Mouse (Mus musculus) liver, embryonic 13.5 days (tissue): ENCODE results near the gene Bicdl1. TPM values are rescaled to one million over a fixed set of nuclear protein-coding genes. Genes with fewer than 3 reads are reported as not detected.

Experiments used
- ATAC-seq: fragments of 200-750 bp; cut with Nextera tagmentation; 2 replicates; pipeline ENCODE4 v1.8.0; 2017; ENCODE audit warnings: low read depth, mild to moderate bottlenecking, moderate number of reproducible peaks, moderate library complexity
- DNase-seq: peaks from one replicate; pipeline ENCODE4 v3.0.0; 2022
- H3K27ac ChIP-seq: fragments of 300-500 bp; sonication (generic); 2 replicates; pipeline ENCODE4 v1.5.1; 2015; ENCODE audit warnings: moderate library complexity, mild to moderate bottlenecking, inconsistent platforms
- H3K27me3 ChIP-seq: fragments of 300-500 bp; sonication (generic); 2 replicates; pipeline ENCODE4 v1.6.1; 2015; ENCODE audit warnings: mild to moderate bottlenecking, inconsistent platforms
- H3K36me3 ChIP-seq: fragments of 300-500 bp; sonication (generic); 2 replicates; pipeline ENCODE4 v1.6.1; 2015; ENCODE audit warnings: mild to moderate bottlenecking, inconsistent platforms
- H3K4me1 ChIP-seq: fragments of 300-500 bp; sonication (generic); replicated peaks from 2 replicates; pipeline ENCODE4 v1.6.1; 2015; ENCODE audit warnings: inconsistent platforms
- H3K4me2 ChIP-seq: fragments of 300-500 bp; sonication (generic); 2 replicates; pipeline ENCODE4 v1.6.1; 2015; ENCODE audit warnings: inconsistent platforms, mild to moderate bottlenecking, moderate library complexity
- H3K4me3 ChIP-seq: fragments of 300-500 bp; sonication (generic); replicated peaks from 2 replicates; pipeline ENCODE4 v1.5.1; 2015; ENCODE audit warnings: mild to moderate bottlenecking, inconsistent platforms
- H3K9ac ChIP-seq: fragments of 300-500 bp; sonication (generic); 2 replicates; pipeline ENCODE4 v1.6.1; 2015; ENCODE audit warnings: mild to moderate bottlenecking, inconsistent platforms
- H3K9me3 ChIP-seq: fragments of 300-500 bp; sonication (generic); replicated peaks from 2 replicates; pipeline ENCODE4 v1.6.1; 2016; ENCODE audit warnings: inconsistent platforms
- WGBS: fragments of 180-500 bp; shearing (Covaris S2); methylation state at CpG from one replicate; pipeline ENCODE4 v1.1.7; 2015; ENCODE audit not compliant: insufficient replicate concordance; 5-methylcytosine and 5-hydroxymethylcytosine counted together
- polyA plus RNA-seq: library from polyadenylated mRNA; unstranded; fragments of >200 nt; fragmentation: Nextera tagmentation; extraction: Ambion mirVana; gene quantifications from 2 replicates; pipeline ENCODE4 v1.2.1, GENCODE M21; 2015

Gene Bicdl1
- polyA plus RNA-seq, 1 experiment from 2014 or later = 2.0 TPM

DNA sequence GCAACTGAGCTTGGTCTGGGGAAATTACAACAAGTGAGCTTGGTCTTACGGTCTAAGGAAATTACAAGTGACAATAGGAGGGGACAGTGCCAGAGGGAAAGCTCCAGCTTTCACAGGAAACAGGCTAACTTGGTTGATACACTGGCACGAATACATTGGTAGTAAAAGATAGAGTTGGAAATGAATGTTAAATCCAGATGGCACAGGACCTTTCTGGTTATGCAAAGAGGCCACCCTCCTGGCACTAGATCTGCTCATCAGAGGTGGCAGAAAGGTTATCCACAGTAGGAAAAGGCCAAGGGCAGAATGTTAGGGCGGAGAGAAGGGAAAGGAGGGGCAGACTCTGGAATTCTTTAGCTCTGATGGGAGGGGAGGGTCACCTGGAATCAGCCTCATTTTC is 22.5 kb downstream of the Bicdl1 start:
- no peak overlapping the region for H3K4me3 ChIP-seq
- H3K9me3 ChIP-seq = no peaks in the 10 kb centered on the region
- no peak overlapping the region for H3K27ac ChIP-seq
- H3K9ac ChIP-seq = no peak overlapping the region
- no peaks in the 10 kb centered on the region for H3K36me3 ChIP-seq
- WGBS = 35% methylated on average over 3 of the region's 3 CpGs
- H3K4me2 ChIP-seq = no peak overlapping the region
- DNase-seq (no peak), ATAC-seq (no peak)
- no peaks in the 10 kb centered on the region for H3K4me1 ChIP-seq
- H3K27me3 ChIP-seq = no peaks in the 10 kb centered on the region

DNA sequence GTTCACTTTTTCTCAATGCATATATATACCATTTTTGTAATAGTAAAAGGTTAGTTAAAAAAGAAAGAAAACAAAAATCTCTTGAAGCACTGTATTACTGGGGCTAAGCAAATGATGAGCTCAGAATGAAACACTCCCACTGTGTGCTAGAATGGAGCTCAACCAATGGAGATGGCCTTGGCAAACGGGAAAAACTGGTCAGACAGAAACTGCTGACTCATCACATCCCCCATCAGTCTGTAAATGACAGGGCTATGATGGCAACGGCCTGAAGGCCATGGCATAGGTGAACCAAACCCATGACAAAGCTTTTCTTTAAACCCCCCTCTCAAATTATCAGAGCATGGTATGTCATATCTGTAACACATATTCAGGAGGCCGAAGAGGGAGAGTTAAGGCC is 29.4 kb downstream of the Bicdl1 start:
- Histone ChIP-seq H3K4me2 (no peak overlapping the region), H3K27ac (no peak overlapping the region), H3K9me3 (no peaks in the 10 kb centered on the region), H3K27me3 (no peaks in the 10 kb centered on the region), H3K9ac (no peak overlapping the region), H3K4me1 (no peaks in the 10 kb centered on the region), H3K36me3 (no peaks in the 10 kb centered on the region), H3K4me3 (no peak overlapping the region)
- no peak for DNase-seq
- ATAC-seq = no peak
- 27% methylated on average over 3 of the region's 3 CpGs for WGBS

DNA sequence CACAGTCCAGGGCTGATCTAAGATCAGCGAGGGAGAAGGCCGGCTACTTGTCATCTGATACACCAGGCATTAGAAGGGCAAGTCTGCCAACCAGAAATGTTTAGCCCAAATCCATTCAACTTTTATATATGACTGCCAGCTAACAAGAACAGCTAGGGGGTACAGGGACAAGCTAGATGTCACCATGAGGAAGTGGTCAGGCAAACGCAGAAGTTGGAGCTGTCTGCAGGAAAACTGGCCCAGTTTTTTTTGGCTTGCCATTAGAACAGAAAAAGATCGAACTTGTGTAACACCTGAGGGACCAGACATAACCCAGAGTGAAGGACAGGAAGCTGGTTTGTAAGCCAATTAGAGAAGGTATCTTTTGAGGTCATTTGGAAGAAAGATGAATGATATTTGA is 30.2 kb downstream of the Bicdl1 start:
- H3K4me2 ChIP-seq = no peak overlapping the region
- H3K4me3 ChIP-seq = no peak overlapping the region
- no peaks in the 10 kb centered on the region for H3K4me1 ChIP-seq
- no peak overlapping the region for H3K9ac ChIP-seq
- H3K9me3 ChIP-seq = no peaks in the 10 kb centered on the region
- no peaks in the 10 kb centered on the region for H3K27me3 ChIP-seq
- ATAC-seq (no peak), DNase-seq (no peak)
- WGBS = 37% methylated on average over 4 of the region's 4 CpGs
- H3K36me3 ChIP-seq = no peaks in the 10 kb centered on the region
- H3K27ac ChIP-seq = no peak overlapping the region

DNA sequence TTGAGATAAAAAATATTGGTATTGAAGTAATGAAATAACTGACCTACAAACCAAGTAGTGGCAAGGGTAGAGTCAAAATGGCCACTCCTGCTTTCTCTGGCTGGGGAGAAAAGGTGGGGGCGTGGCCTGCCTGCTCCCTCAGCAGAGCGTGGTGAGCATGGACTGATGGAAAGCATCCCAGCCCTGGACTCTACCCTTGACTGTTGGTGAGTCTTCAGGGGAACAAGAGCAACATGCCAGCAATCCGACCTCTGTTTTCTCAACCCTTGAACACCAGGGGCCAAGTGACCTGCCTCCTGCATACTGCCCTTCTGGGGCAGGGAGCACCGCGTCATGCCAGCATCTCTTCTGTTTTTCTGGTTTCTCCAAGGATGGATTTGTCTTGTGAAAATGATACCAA is 34.6 kb downstream of the Bicdl1 start:
- no peak for DNase-seq
- no peaks in the 10 kb centered on the region for H3K27me3 ChIP-seq
- H3K4me1 ChIP-seq = no peaks in the 10 kb centered on the region
- no peak overlapping the region for H3K27ac ChIP-seq
- ATAC-seq = no peak
- no peaks in the 10 kb centered on the region for H3K9me3 ChIP-seq
- WGBS = 70% methylated on average over 5 of the region's 5 CpGs
- H3K4me2 ChIP-seq = no peak overlapping the region
- H3K36me3 ChIP-seq = no peaks in the 10 kb centered on the region
- H3K4me3 ChIP-seq = no peak overlapping the region
- H3K9ac ChIP-seq = no peak overlapping the region

DNA sequence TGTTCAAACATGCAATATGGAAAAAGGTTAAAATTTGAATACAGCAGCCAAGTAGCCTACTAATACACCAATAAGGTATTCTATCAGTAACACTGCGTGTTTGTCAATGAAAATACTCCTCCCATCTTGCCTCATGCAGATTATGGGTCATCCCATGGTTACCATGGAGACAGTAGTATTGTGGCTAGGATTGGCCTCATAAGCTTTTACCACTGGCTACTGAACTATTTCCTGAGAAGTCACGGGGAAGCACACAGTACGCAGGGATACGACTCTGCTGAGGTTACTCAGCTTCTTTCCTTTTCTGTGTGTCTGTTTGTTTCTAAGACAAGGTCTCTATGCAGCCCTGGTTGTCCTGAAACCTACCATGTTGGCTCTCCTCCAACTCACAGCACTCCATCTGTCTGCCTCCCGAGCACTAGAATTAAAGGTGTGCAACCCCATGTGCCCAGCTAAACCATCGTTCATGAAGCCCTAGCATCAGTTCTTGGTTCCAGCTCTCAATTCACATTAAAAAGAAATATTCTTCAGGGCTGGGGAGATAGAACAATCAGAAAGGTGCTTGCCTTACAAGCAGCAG is 36.1 kb downstream of the Bicdl1 start:
- Histone ChIP-seq H3K27me3 (no peaks in the 10 kb centered on the region), H3K4me2 (no peak overlapping the region), H3K36me3 (no peaks in the 10 kb centered on the region), H3K4me3 (no peak overlapping the region), H3K9me3 (no peaks in the 10 kb centered on the region), H3K27ac (no peak overlapping the region), H3K4me1 (no peaks in the 10 kb centered on the region), H3K9ac (no peak overlapping the region)
- WGBS = 54% methylated on average over 6 of the region's 6 CpGs
- no peak for ATAC-seq
- no peak for DNase-seq

DNA sequence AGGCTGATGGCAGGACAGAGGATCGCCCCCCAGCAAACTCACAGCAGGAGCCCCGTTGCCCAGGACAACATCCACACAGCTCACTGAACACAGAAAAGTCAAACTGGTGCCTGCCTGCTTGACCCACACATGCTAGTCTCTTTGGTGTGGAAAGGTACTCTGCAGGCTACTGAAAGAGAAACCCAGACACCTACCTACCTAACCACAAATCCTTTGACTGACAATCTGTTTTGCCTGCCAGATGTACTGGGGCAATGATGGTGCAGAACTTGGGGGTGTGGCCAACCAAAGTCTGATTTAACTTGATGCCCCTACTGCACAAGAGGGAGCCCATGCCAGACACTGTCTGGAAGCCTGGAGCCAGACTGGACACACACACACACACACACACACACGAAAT is 38.1 kb downstream of the Bicdl1 start:
- no peak overlapping the region for H3K9ac ChIP-seq
- WGBS = 58% methylated on average over 3 of the region's 3 CpGs
- H3K4me2 ChIP-seq = no peak overlapping the region

DNA sequence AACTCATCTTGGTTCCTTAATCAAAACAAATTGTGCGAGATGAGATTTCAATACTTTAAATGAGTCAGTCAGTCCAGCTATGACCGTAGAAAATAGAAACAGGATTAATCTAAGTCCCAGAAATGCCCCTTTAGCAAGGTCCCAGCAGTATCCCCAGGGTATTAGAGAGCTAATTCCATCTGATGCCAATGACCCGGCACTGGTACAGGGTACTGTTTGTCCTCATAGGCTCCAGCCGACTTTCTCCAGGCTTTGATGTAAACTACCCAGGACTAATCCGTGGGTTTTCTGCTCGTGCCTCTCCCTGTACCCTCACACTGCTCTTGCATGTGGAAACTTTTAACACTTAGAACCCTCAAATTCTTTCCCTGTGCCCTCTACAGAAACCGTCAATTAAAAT is 44.7 kb downstream of the Bicdl1 start:
- H3K27ac ChIP-seq = no peak overlapping the region
- DNase-seq (no peak), ATAC-seq (no peak)
- no peaks in the 10 kb centered on the region for H3K36me3 ChIP-seq
- no peak overlapping the region for H3K9ac ChIP-seq
- no peaks in the 10 kb centered on the region for H3K27me3 ChIP-seq
- no peak overlapping the region for H3K4me2 ChIP-seq
- H3K9me3 ChIP-seq = no peaks in the 10 kb centered on the region
- WGBS = 55% methylated on average over 7 of the region's 7 CpGs
- no peaks in the 10 kb centered on the region for H3K4me1 ChIP-seq
- no peak overlapping the region for H3K4me3 ChIP-seq

More for the DNA sequence above, 38.1 kb downstream of the Bicdl1 start:
- Histone ChIP-seq H3K9me3 (no peaks in the 10 kb centered on the region), H3K4me1 (no peaks in the 10 kb centered on the region), H3K36me3 (no peaks in the 10 kb centered on the region), H3K4me3 (no peak overlapping the region), H3K27ac (no peak overlapping the region), H3K27me3 (no peaks in the 10 kb centered on the region)
- ATAC-seq = no peak
- DNase-seq = no peak

DNA sequence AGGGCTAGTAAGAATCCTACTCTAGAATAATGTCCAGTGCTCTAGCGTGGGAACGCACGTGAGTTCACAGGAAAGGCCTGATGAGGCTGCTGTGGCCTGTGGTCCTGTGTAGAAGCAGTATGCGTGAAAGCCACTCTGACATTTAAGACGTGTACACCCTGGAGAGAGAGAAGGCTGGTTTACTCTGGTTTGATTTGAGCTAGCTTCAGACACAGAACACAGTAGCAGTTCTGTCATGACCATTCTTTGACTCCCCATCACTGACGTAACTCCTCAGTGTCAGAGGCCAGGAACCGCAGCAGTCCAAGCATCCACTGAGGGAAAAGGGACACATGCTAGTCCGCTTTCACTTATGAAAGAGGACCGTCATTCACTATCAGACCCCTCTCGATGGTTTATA is 46.3 kb downstream of the Bicdl1 start:
- DNase-seq = no peak
- no peak overlapping the region for H3K27ac ChIP-seq
- H3K4me1 ChIP-seq = no peaks in the 10 kb centered on the region
- no peaks in the 10 kb centered on the region for H3K36me3 ChIP-seq
- no peak overlapping the region for H3K9ac ChIP-seq
- no peak for ATAC-seq
- no peaks in the 10 kb centered on the region for H3K9me3 ChIP-seq
- no peaks in the 10 kb centered on the region for H3K27me3 ChIP-seq
- 71% methylated on average over 10 of the region's 10 CpGs for WGBS
- H3K4me2 ChIP-seq = no peak overlapping the region
- no peak overlapping the region for H3K4me3 ChIP-seq

DNA sequence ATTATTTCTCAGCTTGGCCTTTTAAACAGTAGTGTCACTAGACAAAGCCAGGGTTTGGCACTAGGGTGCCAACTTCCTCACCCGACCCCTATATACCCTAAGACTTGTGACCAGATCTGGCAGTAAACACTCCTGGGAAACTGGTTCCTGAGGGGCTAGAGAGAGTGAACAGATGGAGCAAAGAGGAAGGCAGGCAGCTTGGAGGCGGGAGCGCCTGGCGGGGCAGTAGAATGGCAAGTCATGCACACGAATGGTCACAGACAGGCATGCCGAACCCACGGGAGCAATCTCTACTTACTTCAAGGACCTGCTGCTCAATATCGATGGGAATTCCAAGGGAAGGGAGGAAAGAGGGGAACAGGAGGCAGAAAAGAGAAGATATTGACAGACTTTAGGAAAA is 59.6 kb downstream of the Bicdl1 start:
- no peak for ATAC-seq
- no peaks in the 10 kb centered on the region for H3K4me1 ChIP-seq
- no peak for DNase-seq
- H3K4me2 ChIP-seq = no peak overlapping the region
- H3K27ac ChIP-seq = no peak overlapping the region
- no peaks in the 10 kb centered on the region for H3K9me3 ChIP-seq
- peaks cover 10% of the 10 kb centered on the region; the same call in 1 of the 2 replicates for H3K27me3 ChIP-seq
- 69% methylated on average over 8 of the region's 8 CpGs for WGBS
- H3K4me3 ChIP-seq = no peak overlapping the region
- H3K36me3 ChIP-seq = no peaks in the 10 kb centered on the region
- no peak overlapping the region for H3K9ac ChIP-seq

DNA sequence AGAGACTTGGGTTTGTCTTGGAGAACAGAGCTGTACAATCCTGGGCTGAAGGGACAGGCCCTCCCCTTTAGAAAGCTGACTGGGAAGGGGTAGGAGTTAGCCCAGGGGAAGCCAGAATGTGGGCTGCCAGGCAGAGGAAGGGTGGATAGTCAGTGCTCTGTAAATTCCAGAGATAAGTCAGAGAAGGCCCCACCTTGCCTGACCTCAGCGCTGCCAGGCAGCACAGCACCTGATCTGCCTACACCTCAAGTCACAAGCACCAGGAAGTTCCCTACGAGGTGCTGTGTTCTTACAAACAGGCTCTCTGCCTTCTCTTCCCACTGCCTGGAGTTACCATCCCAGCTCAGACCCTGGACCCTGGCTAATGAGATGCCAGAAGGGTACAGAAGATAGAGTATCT is 61.0 kb downstream of the Bicdl1 start:
- no peak overlapping the region for H3K9ac ChIP-seq
- DNase-seq (no peak), ATAC-seq (no peak)
- no peak overlapping the region for H3K27ac ChIP-seq
- WGBS = 46% methylated on average over 2 of the region's 2 CpGs
- 0 out of 2 replicates have a peak, but pooled peaks cover under 1% of the 10 kb centered on the region for H3K9me3 ChIP-seq
- no peaks in the 10 kb centered on the region for H3K4me1 ChIP-seq
- H3K27me3 ChIP-seq = peaks cover 10% of the 10 kb centered on the region; the same call in 1 of the 2 replicates
- no peak overlapping the region for H3K4me2 ChIP-seq
- no peaks in the 10 kb centered on the region for H3K36me3 ChIP-seq
- no peak overlapping the region for H3K4me3 ChIP-seq

DNA sequence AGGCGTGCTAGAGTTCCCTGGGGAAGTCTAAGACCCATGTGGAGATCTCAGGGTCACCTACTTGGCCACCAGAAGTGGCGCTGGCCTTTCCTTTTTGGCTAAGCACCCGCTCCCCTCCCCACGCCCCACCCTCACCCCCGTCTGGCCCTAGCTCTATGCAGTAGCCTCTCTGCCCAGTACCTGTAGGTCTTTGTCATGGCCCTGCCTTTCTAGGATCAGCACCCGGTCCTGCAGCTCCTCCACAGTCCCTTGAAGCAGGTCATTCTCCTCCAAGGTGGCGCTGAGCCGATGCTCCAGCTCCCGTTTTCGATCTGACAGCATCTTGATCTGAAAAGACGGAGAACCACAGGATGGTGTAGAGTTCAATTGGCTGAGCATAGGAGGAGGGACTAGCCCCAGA is 61.4 kb downstream of the Bicdl1 start:
- Histone ChIP-seq H3K4me3 (no peak overlapping the region), H3K4me2 (no peak overlapping the region), H3K4me1 (no peaks in the 10 kb centered on the region), H3K36me3 (no peaks in the 10 kb centered on the region), H3K27ac (no peak overlapping the region), H3K27me3 (peaks cover 10% of the 10 kb centered on the region; the same call in 1 of the 2 replicates), H3K9ac (no peak overlapping the region), H3K9me3 (0 out of 2 replicates have a peak, but pooled peaks cover 3% of the 10 kb centered on the region)
- DNase-seq (no peak), ATAC-seq (no peak)
- WGBS = 70% methylated on average over 11 of the region's 11 CpGs

DNA sequence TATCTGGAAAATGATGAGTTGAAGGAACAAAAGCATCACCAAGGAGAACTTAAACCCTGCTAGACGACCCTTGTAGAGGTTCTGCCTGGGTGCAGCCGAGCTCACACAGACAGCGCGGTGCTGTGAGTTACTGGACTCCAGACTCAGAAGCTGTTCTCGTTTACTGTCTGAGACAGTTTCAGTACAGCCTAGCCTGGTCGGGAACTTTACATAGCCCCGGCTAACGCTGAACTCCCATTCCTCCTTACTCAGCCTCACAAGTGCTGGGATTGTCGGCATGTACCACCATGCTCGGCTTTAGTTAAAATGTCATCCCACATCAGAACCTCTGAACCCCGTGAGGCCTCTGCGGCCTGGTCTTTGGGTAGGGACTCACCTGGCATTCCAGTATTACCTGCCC is 62.4 kb downstream of the Bicdl1 start:
- no peak overlapping the region for H3K27ac ChIP-seq
- WGBS = 71% methylated on average over 12 of the region's 12 CpGs
- 0 out of 2 replicates have a peak, but pooled peaks cover 3% of the 10 kb centered on the region for H3K9me3 ChIP-seq
- no peak for DNase-seq
- no peak overlapping the region for H3K9ac ChIP-seq
- H3K36me3 ChIP-seq = no peaks in the 10 kb centered on the region
- H3K4me2 ChIP-seq = no peak overlapping the region
- peaks cover 10% of the 10 kb centered on the region; the same call in 1 of the 2 replicates for H3K27me3 ChIP-seq
- ATAC-seq = no peak
- H3K4me1 ChIP-seq = no peaks in the 10 kb centered on the region
- no peak overlapping the region for H3K4me3 ChIP-seq
